Mouse (Mus musculus): ENCODE results near the gene Apopt1.

Apopt1 gene

DNA sequence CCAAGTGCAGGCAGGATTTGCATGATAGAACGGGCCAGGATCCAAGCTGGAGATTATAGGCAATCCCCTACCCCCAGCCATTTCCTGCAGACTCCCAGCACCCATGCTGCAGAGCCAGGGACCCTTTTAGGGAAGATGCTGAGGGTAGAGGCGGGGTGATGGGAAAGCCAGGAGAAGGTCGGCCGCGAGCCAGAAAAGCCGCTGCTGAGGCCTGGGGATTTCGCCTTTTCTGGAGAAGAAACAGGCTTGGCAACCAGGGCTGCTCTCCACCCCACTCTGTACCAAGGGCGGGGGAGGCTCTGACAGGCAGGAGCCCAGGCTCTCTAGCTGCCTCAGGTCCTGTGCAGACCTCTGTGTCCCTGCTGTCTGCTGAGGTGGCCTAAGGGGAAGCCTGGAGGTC is 31.8 kb upstream of the Apopt1 start:
- no peak for DNase-seq (ENCODE audit: low spot score)

DNA sequence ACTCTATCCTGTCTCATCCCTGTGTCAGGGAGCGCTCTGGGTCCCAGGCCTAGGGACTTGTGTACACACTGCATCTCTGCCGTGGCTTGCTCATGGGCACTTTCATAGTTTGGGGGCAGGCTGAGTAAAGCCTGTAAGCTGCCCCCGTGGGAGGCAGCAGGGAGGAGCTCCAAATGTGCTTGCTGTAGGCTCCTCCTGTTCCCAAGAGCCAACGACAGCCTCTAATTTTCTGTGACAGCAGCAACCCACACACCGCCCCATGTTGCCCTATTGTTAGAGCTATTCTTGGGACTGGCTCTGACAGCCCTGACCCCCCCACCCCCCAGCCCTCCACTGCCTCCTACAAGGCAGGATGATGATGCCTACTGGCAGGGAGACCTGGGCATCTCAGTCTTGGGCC is 31.1 kb upstream of the Apopt1 start:
- no peak for DNase-seq (ENCODE audit: low spot score)

DNA sequence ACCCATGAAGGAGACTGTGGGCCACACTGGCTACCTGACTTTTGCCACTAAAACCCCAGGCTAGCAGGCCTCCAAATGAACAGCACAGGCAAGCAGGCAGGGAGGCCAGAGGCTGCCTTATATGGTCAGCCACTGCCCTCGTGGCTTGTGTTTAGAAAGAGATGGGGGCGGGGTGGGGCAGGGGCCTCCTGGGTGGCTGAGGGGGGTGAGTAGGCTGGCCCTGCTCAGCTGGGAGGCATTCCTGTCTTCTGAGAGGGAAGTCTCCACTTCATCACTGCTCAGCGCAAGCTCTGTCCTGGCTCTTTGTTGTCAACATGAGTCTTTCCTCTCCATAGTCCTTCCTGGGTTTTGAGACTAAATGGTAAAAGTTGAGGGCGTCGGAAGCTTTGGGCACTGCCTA is 30.3 kb upstream of the Apopt1 start:
- no peak for DNase-seq (ENCODE audit: low spot score)

DNA sequence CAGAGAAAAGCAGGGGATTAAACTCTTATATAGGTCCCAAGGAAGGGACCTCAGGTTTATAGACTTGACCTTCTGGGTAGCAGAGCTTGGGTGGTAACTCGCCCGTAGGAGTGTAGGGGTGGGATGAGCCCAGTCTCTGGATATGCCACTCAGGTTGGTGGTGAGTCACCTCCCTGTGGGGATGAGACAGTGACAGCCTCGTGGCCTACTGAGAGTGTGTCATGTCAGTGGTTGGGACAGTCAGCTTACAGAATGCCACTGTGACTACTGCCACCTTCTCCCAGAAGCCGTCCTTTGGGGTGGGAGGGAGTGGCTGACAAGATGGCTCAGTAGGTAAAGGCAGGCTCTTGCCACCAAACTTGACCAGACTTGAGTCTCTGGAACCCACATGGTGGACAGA is 26.7 kb upstream of the Apopt1 start:
- DNase-seq (ENCODE audit: low spot score) = no peak

DNA sequence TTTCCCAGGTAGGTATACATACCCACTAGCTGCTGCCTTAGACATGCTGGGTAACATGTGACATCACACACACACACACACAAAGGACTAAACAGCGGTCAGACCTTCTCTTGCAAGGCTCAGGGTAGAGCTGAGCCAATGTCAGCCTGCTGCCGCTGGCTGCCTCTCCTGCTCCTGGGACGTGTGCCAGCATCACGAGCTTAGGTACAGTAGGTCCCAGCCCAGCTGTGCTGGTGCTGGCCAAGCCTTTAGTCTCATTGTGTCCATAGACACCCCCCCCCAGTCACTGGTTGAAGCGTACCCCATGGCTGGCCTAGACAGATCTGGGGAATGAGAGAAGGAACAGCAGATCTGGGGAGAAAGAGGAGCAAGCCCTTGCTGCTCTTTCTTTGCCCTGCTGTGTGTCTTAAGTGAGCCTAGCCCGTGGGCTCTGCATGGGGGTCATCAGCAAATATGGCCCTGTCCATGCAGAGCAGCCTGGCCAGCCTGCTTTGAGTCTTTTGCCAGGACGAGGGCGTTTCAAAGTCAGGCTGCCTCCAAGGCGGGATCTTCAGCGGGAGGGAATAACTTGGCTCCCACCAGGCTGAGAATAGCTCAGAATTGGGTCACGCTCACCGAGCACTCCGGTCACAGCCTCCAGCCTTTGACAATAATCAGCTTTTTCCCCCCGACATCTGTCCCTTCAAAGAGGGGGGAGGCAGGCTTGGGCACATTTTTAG is 25.6 kb upstream of the Apopt1 start:
- DNase-seq (ENCODE audit: low spot score) = no peak

DNA sequence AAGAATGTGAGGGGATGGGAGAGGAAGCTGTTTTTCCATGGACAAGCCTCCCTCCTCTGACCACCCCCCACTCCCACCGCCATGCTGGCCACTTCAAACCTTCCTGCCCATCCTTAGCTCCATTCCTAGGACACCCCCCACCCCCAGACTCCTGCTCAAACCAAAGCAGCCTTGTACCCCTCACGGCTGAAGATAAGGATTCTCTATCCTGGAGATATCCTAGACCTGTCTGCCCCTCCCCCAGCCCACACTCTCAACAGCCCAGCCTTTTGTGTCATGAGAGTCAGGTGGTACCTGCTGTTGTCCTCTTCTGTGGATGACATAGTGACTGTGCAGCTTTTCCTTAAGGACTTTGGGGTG is 25.0 kb upstream of the Apopt1 start:
- DNase-seq (ENCODE audit: low spot score) = no peak

DNA sequence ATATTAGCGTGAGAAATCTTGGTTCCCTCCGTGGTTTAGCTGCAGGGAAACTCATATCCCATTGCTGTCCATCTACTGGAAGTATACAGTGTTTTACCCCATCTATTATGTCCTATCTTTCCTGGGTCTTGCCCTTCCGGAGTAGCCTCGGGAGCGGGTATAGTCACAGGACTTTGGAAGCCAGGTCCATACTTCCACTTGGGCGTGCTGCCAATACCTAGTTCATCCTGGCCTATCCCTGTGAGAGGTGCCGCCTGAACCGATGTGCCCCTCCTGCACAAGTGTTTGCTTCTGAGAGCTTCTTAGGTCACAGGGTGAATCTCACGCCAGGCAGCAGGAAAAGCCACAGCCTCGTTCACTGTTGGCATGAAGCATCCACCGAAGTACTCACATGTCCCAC is 23.6 kb upstream of the Apopt1 start:
- DNase-seq (ENCODE audit: low spot score) = no peak

DNA sequence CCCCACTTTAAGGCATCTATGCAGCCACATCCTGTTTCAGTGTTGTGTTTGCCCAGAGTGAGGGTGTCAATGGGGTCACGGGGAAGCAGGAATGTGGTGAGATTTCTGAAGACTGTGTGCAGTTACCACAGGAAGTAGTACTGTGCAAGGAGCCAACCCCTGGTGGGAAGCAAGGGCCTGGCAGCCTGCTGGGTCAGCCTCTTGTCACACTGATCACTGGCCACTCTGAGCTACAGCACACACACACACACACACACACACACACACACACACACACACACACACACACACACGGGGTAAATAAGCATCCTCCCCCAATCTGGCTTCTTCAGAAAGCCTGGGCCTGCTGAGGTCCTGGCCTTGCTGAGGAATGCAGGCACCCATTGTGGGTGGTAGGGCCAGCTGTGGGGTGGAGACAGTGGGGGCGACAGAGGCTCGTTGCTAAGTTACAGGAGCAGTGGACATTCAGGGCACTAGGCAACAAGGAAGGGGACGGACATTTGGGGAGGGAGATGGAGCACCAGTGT is 21.7 kb upstream of the Apopt1 start:
- DNase-seq (ENCODE audit: low spot score) = peak; percentile 87

DNA sequence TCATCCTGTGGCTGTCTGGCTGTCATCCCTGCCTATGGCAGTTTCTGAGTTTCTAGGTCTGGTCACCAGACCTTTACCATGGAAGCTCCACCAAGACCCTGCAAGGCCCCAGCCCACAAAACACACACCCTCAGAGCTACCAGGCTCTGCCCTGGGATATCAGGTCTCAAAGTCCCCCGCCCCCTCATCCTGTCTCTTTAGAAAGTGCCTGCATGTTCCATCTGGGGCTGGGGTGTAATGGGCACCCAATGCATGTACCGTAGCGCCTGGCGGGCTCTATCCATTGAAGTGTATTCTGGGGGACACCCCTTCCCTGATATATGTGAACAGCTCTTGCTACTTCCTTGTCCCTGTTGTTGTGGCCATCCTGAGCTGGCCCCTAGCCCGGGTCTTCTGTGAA is 20.2 kb upstream of the Apopt1 start:
- DNase-seq (ENCODE audit: low spot score) = no peak

DNA sequence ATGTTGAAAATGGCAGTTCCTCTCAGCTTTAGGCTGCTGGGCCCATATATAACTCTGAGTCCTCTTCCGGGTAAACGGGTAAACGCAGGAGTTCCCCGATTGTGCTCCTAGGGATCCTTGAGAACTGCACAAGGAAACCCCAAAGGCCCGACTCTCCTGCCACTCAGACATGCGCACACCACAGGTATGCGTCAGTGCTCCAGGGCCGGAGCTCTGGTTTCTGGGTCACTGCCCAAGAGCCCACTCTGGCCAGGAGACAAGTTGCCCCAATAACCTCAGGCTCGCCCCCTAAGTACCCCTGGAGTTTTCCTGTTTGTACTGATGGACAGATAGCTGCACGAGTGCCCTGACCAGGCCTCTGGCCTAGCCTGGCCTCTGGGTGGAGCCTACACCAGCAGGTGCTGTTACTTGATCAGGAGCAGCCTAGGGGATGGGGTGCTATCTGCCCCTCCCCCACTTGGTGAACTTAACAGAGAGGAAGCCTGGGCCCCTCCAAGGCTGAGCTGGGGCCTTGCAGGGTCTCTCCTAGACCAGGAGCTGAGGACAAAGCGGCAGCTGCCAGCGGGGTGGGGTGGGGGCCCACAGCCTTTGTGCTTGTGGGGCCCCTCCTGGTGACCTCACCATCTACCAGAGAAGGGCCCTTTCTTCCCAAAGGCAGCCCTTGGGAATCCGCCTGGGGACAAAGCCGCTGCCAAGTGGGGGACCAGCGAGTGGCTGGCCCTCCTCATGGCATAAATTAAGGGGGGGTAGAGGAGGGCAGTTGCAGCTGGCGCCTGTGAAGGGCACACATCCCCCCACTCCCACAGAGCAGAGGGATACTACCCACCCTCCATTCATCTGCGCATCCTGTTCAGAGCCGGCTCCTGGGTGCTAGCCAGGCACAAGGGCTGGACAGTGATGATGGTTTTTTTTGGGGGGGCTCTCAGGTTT is 19.5 kb upstream of the Apopt1 start:
- DNase-seq (ENCODE audit: low spot score) = peak; percentile 89

DNA sequence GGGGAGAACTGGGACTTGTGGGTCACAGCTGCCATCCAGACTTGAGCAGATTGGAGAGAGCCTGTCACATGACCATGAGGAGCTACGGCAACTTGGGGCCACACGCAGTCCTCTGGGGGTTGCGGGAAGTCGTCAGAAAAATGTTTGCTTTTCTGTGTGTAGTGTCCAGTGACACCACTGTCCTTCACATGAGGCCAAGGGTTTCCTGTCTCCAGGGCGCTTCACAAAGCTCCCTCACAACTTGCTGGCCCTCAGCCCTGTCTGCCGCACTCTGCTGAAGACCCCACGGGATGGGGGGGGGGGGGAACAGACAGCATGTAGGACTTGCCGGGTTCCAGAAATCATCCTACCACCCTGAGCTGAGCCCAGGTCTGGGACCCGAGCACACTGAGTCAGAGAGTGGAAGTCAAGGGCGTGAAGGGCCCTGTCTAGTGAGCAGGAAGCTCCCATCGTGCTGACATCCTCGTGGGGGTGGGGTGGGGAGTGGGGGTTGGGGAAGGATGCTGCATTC is 18.7 kb upstream of the Apopt1 start:
- peak; percentile 73 for DNase-seq (ENCODE audit: low spot score)

DNA sequence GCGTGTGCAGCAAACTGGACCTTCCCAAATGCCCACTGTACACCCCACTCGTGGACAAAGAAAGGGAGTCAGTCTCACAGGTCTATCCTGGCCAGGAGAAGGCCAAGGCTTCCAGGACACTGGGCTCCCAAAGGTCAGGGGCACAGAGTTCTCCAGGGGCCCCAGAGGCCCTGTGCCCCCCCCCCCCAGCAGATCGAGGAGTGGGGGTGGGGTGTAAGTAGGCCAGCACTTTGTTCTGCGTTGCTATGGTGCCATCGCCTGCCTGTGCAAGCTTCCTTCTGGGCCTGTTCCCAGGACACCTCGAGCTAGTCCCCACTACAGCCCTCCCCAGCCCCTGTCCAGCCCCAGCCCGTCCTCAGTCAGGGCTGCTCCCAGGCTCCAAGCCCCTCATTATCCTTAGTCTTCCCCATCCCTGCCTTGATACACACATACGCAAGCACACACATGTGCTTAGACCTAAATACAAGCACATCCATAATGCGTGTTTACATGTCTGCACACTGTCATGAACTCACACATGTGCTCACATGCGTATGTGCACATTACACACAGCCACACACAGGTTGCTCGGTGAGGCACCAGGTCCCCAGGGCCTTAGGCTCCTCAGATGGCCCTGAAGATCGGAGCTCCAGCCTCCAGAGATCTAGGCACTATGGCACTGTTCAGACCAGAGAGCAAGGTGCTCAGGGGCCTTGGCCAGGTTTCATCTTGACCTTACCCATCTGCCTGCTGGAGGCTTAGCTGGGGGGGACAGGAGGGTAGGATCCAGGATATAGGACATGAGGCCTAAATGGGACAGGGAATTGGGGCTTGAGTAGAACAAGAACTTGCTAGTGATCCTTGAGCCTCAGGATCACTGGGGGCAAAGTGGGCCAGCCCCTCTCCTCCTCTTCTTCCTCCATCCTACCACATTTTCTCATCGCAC is 17.9 kb upstream of the Apopt1 start:
- DNase-seq (ENCODE audit: low spot score) = peak; percentile 75

DNA sequence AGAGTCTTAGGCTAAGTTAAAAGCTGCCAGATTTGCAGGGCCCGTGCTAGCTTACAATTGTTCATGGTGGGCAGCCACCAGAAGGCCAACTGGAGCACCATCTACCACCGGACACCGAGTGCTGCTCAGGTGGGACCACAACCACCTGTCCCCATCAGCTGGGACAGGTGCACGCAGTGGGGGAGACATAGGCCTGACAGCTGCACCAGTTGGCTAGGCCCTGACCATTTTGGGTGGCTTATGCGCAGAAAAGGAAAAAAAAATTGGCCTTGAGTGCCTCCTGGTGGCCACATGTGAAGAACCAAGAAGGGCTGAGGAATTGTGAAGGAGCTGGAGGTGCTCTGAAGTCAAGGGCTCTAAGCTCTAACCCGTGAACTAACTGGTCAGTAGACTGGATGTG is 16.8 kb upstream of the Apopt1 start:
- DNase-seq (ENCODE audit: low spot score) = peak; percentile 89

DNA sequence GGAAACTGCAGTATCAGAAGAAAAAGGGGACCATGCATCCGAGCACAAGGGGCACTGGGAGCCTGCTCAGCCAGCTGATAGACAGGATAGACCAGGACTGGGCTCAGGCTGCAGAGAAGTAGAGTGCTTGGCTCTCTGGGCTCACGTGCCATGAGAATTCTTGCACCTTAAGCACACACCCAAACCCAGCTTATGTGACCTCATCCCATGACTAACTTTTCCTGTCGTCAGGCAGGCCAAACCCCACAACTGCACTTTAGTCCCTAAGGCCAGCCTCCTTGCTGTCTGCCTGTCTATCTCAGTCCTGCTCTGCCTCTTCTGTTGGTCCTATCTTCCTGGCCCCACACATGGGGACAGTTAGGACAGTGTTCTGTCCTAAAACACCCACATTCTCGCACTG is 15.4 kb upstream of the Apopt1 start:
- DNase-seq (ENCODE audit: low spot score) = no peak

DNA sequence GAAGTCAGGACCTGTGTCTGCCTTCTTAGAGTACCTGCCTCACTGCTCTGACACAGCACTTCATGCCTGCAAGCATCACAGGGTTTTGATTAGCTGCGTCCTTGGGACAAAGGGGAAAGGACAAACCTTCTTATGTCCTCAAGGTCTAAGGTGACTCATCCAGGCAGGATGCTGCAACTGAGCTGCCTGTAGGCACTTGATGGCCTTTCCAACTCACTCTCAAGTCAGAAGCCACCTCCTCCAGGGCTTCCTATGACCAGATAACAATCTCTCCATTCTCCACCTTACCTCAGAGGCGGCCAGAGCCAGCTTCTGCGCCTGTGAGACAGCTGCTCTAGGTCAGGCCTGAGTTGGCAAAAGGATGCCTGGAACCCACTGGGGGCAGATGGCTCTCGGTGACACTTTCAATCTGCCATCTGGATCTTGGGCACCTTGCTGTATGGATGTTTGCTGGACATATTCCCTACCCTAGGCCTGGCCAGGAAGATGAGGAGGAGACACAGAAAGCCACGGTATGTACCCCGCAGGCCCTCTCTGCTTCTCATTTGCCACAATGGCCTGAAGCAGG is 14.6 kb upstream of the Apopt1 start:
- DNase-seq (ENCODE audit: low spot score) = no peak

DNA sequence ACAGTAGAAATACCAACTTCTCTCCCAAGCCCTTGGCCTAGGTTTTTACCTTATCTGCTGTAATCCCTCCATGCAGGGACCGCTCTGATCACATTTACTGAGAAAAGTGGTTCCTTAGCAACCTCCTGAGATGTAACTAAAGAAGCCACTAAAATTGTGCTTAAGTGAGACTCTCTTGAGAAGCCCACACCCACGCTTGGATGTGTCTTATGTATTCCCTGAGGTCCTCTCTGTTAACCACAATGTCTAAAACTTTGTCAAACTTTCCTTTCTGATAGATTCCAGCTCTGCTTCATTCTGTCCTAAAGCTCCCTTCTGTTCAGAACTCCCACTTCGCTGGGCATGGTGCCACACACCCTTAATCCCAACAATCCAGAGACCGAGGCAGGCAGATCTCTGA is 13.5 kb upstream of the Apopt1 start:
- DNase-seq (ENCODE audit: low spot score) = no peak

DNA sequence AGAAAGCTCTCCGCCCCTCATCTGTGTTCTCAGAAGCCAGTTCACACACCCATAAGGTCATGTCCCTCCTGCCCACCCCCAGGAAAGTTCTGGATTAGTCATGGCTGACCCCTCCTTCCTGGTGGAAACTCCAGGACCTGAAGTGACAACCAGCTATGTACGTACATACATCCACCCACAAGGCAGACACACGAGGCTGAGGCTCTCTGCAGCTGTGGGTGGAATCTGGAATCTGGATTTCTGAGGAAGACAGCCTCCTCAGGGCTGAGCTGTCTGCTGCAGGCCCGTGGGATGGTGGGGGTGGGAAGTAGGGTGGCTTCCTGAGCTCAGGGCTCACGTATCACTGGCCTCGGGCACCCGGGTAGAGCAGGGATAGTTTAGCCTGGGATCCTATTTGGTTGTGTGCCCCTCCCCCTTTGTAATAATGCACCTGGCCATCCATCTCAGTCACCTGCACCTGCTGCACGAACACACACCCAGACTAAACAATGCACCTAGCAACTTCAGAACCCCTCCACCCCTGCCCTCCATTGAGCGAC is 12.1 kb upstream of the Apopt1 start:
- no peak for DNase-seq (ENCODE audit: low spot score)

DNA sequence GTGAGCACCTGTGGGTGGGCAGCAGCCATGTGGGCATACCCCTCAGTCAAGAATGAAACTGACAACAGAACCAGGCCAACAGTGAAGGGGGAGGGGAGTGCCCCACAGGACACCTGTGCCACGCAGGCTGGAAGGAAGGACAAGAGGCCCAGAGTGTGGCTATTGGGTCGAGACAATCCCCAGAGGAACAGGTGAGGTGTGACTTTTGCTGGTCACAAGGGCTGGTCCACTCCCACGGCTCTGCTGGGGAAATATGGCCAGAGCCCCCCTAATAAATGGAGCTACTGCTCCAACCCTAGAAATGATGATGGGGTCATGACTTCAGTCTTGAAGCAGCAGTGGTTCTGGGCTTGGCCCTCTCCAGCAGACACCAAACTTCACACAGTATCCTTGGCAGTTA is 9.8 kb upstream of the Apopt1 start:
- no peak for DNase-seq (ENCODE audit: low spot score)

DNA sequence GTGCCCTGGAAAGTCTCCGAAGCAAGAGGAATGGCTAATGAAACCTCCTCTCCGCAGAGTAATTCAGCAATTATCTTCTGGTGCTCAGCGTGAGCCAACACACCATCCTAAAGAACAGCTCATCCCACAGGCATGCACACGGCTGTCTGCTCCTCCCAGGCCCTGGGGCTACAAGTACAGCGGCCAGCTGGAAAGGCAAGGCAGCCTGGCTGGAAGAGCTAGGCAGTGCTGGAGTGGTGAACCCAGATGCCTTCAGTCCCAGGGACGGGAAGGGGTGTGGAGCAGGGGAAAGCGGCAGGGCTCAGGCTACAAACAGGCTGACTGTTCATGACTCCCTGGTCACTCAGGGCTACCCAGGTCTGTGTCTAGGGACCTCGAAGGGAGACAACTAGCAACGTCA is 8.5 kb upstream of the Apopt1 start:
- DNase-seq (ENCODE audit: low spot score) = no peak

DNA sequence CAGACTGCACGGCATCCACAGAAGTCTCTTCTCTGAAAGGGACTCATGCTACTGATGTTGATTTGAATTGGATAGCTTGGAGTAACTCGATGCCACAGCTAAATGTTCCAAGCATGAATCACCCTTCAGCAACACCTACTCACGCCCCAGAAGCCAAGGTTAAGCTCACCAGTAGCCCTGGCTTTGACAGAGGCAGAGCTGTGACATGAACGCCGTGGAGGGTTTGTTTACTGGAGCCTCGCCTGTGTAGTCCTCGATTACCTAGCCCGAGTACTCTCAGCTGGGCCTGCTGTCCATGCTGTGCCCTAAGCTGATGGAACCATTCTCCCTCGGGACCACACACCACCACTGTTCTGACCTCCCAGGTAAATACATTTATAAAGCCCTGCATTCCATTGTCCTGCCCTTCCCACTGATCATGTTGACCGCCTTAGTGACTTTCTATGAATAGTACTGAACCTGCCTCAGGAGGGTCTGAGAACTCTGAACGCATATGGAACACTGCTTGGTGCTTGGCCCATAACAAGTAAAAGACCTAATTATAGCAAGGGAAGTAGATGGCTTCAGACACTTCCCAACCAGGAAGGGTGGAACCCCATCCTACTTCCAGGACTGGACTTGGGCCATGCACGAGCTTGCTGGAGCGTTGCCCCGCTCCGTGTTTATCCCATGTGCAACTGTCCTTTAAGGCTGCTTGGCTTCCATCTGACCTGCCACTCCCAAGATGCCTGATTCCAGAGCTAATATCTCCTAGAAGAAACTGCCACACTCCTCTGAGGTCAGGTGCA is 7.7 kb upstream of the Apopt1 start:
- DNase-seq (ENCODE audit: low spot score) = no peak

DNA sequence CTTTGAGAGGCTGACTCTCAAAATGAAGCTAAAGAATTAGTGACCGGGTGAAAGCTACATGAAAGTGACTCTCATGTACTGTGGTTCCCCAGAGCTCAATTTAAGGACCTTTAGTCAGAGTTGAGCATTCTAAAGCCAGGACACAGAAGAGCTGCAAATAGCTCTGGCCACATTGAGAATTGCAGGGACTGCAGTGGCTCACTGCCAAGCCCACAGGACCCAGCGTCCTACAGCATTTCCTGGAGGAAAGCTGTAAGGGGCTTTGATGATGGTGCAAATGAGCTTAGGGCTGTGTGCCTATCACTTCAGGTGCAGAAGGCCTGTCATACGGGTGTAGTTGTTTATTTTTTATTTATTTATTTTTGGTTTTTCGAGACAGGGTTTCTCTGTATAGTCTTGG is 4.9 kb upstream of the Apopt1 start:
- no peak for DNase-seq (ENCODE audit: low spot score)

All from embryo, embryonic 10.5 days (tissue).